Mouse (Mus musculus) 416B (cell line): ENCODE data around the gene Rdh9.

Experiments
- DNase-seq: peaks from one replicate; pipeline ENCODE4 v3.0.0; 2011; ENCODE audit warnings: low read depth

Rdh9 gene

DNA sequence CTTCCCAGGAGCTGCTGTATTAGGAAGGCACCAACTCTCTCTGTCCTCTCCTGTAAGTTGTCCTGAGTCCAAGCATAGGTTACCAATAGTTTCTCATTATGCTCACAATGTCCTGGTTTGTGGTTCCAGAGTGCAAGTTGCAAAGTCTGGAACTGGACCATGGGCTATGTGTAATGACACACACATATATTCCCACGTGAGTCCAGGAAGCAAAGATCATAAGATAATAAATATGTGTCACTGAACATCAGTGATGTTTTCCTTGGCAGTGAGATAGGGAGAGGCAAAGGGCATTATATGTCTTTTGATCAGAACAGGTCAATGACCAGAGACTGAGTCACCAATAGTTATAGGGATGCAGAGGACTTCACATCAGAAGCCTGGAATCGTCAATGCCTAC is at the start of gene Rdh9:
Gene Rdh9, plus strand, starts transcription at position 376 of the 400 bp plus-strand sequence.
- DNase-seq = no peak

DNA sequence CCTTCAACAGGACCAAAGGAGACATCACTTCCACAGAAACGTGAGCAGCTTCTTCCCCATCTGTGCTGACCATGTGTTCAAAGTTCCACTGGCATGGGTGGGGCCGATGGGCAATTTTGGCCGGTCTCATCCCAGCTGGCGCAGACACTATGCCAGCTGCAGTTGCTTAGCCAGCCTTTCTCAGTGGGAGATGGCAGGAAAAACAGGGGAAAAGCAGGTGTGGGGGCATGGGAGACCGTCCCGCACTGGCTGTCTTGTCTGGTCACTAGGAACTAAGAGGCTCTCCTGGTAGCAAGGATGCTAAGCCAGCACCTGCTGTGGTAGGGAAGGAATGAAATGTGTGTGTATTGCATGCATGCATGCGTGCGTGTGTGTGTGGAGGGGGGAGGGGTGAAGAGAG is 47.7 kb upstream of the Rdh9 start:
- DNase-seq = no peak

DNA sequence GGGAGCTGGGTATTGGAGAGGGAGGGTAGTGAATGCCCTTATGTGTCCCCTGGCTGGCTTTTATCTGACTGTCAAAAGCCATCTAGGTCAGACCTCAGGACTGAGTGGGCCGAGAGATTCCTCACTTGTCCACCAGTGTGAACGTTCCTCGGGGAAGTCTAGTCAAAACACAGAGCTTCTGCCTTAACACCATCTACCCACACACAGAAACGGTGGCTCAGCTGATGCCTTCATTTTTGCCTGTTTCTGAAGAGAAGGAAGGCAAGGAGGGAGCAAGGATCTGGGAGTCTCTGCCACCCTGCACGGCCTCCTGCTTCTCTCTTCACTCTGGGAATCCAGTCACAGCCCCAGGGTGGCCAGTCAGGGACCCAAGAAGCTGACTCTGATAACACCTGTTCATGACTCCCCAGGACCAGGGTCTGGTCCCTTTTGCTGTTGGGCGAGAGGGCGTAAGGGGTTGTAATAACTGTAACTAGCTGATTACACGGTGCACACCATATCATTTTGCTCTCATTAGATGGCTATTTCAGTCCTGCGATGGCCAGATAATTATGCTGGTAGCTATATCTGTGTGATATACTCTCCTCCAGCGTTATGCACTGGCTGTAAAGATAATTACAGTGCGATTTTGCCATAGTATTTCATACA is 45.8 kb upstream of the Rdh9 start:
- DNase-seq = no peak

DNA sequence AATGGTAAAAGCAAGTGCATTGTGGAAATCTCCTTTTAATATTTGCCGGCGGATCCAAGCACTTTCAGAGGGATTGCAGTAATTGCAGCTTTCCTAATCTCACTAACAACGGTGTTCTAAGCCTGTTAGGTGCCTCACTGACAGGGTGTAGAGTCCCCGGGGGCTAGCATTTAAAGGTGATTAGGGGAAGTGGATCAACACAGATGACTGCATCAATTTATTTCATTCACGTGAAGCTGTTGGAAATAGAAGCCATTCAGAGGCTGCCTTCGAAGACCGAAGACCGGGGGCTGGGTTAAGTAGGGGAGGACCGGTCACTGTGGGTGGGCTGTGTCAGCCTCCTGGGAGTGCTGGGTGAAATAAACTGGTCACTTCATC is 45.3 kb upstream of the Rdh9 start:
- no peak for DNase-seq

DNA sequence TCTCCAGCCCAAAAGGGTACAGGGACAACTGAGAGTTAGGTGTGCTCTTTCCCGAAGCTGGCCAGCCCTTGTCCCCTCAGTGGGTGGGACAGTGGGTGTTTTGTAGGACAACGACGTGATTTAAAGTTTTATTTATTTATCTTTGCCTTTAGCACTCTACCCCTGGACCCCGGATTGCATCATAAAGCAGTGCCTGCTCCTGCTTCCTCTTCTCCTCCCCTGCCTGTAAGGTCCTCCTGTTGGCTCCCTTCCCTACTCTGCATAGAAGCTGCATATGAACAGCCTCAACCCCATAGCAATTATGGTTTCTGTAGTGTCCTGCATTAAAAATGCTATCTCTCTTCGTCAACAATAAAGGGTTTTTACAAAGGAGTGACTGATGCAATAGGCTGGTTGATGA is 44.8 kb upstream of the Rdh9 start:
- DNase-seq = no peak

DNA sequence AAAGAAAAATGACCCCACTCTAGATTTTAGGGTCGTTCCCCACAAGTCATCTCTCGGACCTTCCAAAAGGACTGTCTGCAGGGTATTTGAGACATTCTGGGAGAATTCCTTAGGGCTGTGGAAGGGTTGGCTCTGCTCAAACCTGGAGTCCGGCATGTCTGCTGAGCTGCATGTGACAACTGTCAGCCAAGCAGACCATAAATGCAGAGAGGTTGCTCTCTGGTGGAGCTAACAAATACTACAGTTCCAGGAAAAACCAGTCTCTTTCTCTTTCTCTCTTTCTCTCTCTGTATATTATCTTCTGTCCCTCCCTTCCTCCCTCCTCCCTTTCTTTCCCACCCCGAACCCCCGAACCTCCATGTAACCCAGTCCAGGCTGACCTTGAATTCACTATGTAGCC is 41.8 kb upstream of the Rdh9 start:
- peak; percentile 65 for DNase-seq

DNA sequence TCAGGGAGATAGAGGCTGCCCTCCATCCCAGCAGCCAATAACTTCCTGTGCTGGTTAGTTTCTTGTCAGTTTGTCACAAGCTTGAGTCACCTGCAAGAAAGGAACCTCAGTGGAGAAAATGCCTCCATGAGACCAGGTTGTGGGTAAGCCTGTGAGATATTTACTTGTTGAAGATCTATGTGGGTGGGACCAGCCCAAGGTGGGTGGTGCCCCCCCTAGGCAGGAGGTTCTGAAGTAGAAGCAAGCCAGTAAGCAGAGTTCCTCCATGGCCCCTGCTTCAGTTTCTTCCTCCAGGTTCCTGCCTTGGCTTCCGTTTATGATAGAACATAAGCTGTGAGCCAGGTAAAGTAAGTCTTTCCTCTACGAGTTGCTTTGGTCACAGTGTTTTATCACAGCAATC is 39.9 kb upstream of the Rdh9 start:
- peak; percentile 24 for DNase-seq

DNA sequence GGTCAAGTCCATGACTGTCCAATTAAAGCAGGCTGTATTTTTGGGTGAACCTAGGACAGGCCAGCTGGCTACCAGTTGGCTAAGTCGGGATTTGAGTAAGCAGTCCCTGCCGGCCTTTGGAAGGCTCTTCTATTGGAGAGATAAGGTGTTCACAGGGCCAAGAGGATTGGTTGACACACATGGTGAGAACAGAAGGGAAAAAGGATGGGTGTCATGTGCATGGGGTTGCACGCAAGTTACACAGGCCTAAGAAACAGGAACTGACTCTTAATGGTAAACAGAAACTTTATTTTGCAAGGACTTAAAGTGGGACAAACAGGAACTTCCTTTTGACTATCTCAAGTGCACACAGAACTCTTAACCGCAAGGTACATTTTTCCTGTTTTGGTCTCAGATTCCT is 39.3 kb upstream of the Rdh9 start:
- DNase-seq = peak; percentile 73

DNA sequence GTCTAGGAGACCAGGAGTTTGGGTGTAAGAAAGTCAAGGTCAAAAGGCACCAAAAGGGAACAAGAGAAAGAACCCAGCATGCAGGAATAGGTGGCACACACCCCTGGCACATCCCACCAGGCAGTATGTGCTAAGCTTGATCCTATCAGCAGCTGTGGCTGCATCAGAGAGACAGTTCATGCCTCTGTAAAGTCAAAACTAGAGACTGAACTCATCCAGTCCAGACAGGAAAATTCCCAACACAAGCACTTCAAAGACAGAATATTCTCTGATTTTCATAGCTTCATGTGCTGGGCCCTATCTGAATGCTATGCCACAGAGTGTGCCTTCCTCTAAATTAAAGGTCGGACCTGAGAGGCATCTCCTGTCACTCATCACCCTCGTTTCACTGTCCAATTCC is 38.6 kb upstream of the Rdh9 start:
- DNase-seq = no peak

DNA sequence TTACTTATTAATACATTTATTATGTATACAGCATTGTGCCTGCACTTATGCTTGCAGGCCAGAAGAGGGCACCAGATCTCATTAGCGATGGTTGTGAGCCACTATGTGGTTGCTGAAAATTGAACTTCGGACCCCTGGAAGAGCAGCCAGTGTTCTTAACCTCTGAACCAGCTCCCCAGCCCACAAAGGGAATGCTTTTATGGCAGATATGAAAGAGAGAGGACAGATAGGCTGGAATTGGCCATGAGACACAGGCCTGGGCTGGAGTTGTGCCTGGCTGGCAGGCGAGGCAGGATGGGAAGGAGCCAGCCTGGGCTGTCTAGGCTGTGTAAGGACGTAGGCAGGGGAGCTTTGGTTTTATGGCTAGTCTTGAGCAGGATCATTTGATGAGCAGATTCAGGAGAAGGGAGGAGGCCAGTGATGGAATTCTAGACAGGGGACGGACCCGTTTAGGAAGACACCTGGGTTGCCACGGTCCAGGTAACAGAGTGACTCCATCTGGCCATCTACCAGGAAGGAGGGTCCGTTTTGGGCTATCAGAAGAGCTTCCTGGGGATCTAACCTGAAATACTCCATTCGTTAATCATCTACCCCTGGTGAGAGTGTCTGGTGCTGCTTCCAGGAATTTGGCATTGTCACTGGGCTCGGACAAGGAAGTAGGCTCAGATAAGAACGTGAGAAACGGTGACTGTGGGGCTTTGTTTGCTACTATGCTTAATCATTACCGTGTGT is 37.9 kb upstream of the Rdh9 start:
- peak; percentile 71 for DNase-seq

DNA sequence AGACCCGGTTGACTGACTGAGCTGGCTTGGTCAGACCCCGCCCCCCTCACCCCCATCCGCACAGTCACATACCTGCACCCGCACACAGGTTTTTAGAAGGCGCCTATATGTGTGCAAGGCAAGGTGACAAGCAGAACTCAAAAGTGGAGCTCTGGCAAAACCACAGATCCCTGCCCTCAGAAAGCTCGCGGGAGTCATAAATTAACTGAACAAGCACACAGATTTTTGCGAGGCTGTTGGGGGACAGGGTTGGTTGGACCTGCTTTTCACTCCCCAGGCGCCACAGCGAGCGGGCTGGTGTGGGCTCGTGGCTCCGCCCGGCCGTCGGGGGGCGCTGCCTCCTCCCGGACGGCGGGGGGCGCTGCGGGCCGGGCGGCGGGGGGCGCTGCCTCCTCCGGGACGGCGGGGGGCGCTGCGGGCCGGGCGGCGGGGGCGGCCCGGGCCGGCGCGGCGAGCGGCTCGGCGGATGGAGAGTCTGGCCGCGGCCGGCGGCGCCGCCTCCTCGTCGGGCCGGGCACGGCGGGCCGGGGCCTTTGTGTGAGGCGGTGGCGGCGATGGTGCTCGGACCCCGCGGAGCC is 37.0 kb upstream of the Rdh9 start, which contains the start of gene Zbtb39:
Gene Zbtb39, plus strand, starts transcription at position 456 of the 578 bp plus-strand sequence.
- peak; percentile 66 for DNase-seq

DNA sequence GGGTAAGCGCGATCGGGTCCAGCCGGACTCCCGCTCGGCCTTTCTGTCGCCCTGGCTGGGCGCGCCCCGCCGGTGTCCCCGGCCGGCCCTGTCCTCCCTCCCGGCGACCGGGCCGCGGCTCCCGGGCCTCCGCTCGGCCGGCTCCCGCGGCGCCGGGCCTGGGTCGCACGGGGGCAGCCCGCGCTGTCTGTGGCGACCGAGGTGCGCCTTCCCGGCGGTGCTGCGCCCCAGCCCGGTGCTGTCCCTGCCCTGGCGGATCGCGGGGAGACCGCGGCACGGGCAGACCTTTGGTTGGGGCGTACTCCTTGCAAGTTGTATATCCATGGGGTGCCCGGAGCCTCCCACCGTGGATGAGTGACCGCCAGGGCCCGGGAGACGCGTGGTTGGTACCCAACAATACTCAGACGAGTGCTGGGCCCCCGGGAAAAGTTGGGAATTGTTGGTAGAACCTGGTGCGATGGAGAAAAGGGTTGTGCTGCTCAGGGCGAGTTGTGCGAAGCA is 36.5 kb upstream of the Rdh9 start:
- no peak for DNase-seq

DNA sequence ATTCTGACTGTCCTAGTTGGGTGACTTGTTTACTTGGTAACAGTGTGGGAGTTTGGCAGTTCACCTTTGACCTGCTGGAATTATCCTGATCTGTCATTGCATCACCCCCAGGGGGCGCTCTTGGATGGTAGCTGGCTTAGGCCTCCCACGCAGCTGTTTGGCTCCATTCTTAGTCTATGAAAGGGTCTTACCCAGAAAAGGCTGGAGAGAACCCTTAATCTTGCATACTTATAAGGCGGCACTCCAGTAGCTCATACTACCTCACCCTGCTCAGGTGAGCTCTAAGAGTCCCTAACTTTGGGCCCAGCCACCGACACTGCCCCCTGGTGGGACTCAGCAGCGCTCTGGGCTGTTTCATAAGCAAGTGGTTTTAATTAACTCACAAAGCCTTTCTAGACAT is 31.5 kb upstream of the Rdh9 start:
- DNase-seq = peak; percentile 54

DNA sequence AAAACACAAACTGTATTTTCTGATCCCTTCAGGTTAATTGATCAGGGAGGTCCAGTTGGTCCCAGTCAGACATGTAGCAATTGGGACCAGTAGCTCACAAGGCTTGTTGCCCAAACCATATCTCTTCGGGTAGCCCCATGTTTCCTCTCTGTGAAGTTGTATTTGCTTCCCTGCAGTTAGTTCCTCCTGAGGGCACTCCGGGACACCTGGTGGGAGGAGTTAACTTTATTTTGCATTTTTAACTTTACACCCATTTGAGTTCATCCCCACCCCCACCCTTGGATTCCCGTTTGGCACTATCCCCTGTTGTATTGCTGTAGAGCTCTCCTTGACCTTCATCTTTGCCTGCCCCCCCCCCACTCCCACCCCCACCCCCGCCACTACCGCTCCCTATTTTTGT is 30.3 kb upstream of the Rdh9 start:
- DNase-seq = no peak

DNA sequence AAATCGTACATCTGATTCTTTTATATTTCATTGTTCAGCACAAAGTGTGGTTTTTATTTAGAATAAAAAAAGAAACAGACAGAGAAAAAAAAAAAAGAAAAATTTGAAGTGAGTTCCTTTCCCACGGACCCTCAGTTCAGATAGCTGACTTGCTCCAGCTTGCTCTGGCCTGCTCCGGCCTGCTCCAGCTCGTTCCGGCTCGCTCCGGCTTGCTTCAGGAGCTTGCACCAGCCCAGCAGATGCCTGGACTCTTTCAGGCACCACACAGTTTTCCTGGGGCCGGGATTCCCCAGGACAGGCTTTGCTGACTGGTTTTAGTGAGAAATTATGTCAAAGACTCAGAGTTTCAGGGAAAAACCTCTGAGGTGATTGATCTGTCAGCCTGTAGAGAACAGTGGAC is 28.9 kb upstream of the Rdh9 start:
- DNase-seq = no peak

DNA sequence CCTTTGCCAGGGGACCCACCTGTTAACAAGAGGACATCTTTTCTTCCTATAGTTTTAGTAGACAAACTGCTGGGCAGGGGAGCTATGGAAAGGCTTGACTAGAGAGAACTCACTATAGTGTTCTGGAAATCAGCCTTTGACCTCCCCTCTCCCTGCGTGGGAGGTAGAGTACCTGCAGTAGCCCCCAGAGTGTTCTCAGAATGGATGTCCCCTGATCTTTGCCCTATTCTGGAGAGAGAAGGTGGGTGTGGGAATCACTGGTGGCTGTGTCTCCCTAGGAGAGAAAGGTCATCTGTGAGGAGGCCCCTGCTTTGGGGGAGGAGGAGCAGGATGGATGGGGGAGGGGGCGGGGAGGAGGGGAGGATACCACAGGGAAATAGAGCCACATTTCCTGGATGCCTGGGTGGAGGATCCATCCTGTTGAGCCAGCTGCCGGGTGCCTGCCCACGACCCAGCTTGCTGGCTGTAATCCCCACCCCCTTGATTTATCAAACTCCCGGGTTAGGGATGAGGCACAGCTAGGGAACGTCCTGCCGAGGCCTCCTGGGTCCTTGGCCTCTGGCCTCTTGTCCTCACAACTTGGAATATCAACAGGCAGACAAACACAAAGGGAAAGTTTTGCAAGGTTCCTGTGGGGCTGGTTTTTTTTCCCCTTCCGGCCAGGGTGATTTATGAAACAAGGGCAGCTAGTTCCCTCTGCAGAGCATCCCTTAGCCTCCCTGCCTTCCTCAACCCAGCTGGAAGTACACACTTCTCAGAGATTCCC is 27.2 kb upstream of the Rdh9 start:
- DNase-seq = no peak

DNA sequence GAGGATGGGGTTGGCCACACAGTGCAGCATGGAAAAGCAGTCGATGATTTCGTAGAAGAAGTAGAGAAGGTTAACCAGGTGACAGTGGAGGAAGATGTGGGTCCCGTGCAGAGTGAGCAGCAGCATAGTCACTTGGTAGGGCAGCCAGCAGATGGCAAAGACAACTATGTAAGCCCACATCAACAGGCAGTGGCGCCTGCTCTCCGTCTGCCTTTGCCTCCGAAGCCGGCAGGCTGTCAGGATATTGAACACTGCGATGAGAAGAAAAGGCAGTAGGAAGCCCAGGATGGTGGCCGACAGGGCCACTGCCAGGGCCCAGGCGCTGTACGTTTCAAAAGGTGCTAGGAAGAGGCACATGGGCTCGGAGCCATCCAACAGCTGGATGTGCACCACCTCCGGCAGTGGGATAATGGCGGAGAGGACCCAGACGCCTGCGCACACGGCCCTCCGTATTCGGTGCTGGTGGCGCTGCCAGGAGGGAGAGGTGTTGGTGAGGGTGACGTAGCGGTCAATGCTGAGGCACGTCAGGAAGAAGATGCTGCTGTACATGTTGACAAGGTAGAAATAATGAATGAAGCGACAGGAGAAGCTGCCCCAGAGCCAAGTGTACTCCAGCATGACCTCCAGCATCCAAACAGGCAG is 25.9 kb upstream of the Rdh9 start:
- no peak for DNase-seq

DNA sequence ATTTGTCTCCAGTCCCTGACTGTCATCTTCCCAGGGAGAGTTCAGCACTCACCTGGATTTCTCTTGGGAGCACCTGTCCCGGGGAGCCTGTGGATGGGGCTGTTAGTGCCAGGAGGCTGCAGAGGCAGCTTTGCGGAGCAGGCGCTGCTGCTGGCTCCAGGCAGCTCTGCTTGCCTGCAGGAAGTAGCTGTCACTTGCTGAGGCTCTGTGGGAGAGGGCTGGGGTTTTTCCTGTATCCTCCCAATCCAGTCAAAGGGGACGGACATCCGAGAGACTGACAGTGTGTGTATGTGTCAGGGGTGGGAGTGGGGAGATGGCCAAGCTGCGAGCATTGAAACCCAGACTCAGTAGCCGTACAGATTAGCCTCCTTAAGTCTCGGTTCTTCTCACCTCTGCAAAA is 24.6 kb upstream of the Rdh9 start, which contains the start of gene Gpr182:
Gene Gpr182, minus strand, starts transcription at position 185 of the 400 bp plus-strand sequence.
- no peak for DNase-seq

DNA sequence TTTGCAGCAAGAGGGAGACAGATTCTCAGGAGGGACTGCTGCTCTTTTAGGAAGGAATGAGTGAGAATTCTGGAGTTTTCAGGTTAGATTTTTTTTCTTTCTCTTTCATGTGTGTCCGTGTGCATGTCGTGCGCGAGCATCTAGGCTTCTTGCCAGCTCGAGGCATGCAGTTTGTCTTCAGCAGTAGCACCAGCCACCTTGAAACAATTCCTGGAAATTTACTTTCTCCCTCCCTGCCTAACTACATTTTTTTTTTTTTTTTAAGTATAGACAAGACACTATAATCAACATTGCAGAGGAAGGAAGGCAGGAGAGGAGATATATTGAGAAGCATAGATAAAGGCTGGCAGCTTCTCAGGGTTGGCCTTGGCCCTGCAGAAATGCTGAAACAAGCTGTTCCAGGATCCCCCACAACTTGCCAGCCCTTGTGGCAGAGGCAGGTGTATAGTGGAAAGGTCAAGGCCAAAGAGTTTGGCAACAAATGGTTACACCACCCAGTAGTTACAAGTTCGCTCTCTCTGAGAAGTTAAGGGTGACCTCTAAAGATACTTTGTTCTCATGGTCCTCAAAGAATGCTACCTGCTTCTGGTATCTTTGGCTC is 21.5 kb upstream of the Rdh9 start:
- no peak for DNase-seq

DNA sequence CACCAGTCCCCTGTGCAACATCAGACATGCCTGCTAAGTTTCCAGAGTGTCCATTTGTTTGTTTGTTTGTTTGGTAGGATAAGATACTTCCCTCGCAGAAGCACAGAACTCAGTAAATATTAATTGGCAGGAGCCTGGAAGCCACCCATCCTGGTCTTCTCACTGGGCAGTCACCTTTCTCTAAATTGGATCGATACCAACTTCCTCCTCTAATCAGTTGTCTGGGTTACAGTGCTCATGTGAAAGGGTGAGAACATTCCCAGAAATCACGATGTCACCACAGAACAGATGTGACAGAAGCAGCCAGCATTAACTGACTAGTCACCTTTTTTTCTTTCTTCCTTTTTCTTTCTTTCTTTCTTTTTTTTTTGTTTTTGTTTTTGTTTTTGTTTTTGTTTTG is 20.9 kb upstream of the Rdh9 start:
- no peak for DNase-seq

DNA sequence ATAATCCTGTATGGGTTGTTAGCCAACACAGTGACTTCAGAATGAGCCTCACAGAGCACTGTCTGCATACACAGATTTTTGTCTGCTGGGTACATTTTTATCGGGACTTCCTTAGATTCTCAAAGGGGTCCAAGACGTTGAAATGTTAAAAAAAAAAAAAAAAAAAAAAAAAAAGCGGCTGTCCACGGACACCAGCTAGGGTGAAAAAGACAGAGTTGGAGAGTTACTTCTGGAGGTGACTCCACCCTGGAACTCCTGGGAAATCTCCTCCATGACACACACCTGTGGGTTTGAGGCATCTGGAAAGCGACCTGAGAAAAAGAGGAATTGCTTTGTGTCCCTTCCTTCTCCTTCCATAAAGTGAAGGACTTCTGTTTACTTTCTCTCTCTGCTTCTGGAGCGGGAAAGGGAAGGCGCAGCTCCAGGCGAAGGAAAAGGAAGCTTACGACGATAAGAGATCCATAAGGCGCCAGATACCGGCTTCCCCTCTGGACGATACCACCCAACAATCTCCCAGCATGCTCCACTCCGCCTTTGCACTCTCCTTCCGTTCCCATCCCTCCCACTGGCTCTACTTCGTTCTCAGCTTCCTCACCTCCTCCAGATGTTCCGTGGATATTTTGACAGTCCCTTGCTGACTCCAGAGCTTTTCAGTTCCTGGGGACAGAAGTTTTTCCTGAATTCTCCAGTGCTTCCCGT is 20.3 kb upstream of the Rdh9 start:
- no peak for DNase-seq
